Mouse (Mus musculus) neural tube, embryonic 12.5 days (tissue): ENCODE results near the gene Adcy9. TPM values are rescaled to one million over a fixed set of nuclear protein-coding genes. Genes with fewer than 3 reads are reported as not detected.

Experiments
- ATAC-seq: fragments of 200-750 bp; cut with Nextera tagmentation; 2 replicates; pipeline ENCODE4 v1.8.0; 2017; ENCODE audit warnings: low read depth, mild to moderate bottlenecking, moderate TSS enrichment, moderate library complexity; ENCODE audit not compliant: low FRiP score
- H3K27ac ChIP-seq: fragments of 300-500 bp; sonication (generic); 2 replicates; pipeline ENCODE4 v1.5.1; 2016
- H3K27me3 ChIP-seq: fragments of 300-500 bp; sonication (generic); replicated peaks from 2 replicates; pipeline ENCODE4 v1.6.1; 2016; ENCODE audit warnings: mild to moderate bottlenecking
- H3K36me3 ChIP-seq: fragments of 300-500 bp; sonication (generic); 2 replicates; pipeline ENCODE4 v1.6.1; 2016; ENCODE audit warnings: mild to moderate bottlenecking
- H3K4me1 ChIP-seq: fragments of 300-500 bp; sonication (generic); 2 replicates; pipeline ENCODE4 v1.6.1; 2016
- H3K4me2 ChIP-seq: fragments of 300-500 bp; sonication (generic); replicated peaks from 2 replicates; pipeline ENCODE4 v1.6.1; 2016; ENCODE audit warnings: mild to moderate bottlenecking
- H3K4me3 ChIP-seq: fragments of 300-500 bp; sonication (generic); 2 replicates; pipeline ENCODE4 v1.5.1; 2016
- H3K9ac ChIP-seq: fragments of 300-500 bp; sonication (generic); 2 replicates; pipeline ENCODE4 v1.6.1; 2016; ENCODE audit warnings: mild to moderate bottlenecking
- H3K9me3 ChIP-seq: fragments of 300-500 bp; sonication (generic); 2 replicates; pipeline ENCODE4 v1.6.1; 2016; ENCODE audit warnings: mild to moderate bottlenecking
- WGBS: fragments of 180-500 bp; shearing (Covaris S2); methylation state at CpG from one replicate; pipeline ENCODE4 v1.1.7; 2016; 5-methylcytosine and 5-hydroxymethylcytosine counted together
- polyA plus RNA-seq: library from polyadenylated mRNA; unstranded; fragments of >200 nt; fragmentation: Nextera tagmentation; extraction: Ambion mirVana; gene quantifications from 2 replicates; pipeline ENCODE4 v1.2.1, GENCODE M21; 2016

The Adcy9 gene
- polyA plus RNA-seq, 1 experiment from 2014 or later, result 3.0 TPM

DNA sequence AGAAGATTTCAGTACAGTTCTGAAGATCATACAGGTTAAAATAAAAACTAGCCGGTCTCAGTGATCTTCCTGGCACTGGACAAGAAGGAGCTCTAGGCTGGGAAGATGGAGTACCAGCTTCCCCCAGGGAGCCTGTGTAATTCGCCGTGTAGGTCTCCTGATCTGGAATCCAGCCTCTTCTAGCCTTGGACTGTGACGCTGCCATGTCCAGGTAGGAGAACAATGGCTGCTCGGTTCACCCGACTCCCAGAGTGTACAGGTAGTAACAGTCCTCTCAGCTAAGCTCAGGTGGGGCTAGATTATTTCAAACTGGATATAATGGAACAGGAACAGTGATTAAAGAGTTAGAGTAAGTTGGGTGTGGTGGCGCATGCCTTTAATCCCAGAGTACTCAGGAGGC lies 120.0 kb downstream of the Adcy9 start:
- H3K36me3 ChIP-seq, result no peaks in the 10 kb centered on the region
- no peak overlapping the region for H3K4me3 ChIP-seq
- no peak overlapping the region for H3K27ac ChIP-seq
- H3K27me3 ChIP-seq, result no peaks in the 10 kb centered on the region
- WGBS, result 88% methylated on average over 7 of the region's 7 CpGs
- H3K4me1 ChIP-seq, result no peaks in the 10 kb centered on the region
- H3K9ac ChIP-seq, result no peak overlapping the region
- no peak for ATAC-seq
- no peaks in the 10 kb centered on the region for H3K9me3 ChIP-seq
- H3K4me2 ChIP-seq, result no peak overlapping the region

- no peaks in the 10 kb centered on the region for H3K27me3 ChIP-seq
- H3K4me1 ChIP-seq, result no peaks in the 10 kb centered on the region
- no peaks in the 10 kb centered on the region for H3K36me3 ChIP-seq
- H3K4me3 ChIP-seq, result no peak overlapping the region
- no peak for ATAC-seq
- no peaks in the 10 kb centered on the region for H3K9me3 ChIP-seq
- H3K27ac ChIP-seq, result no peak overlapping the region
- 81% methylated on average over 3 of the region's 3 CpGs for WGBS
- H3K9ac ChIP-seq, result no peak overlapping the region
- no peak overlapping the region for H3K4me2 ChIP-seq
These were observed 127.0 kb downstream of the Adcy9 start for GRCm38 (mm10) chr16:4293259-4293658.

DNA sequence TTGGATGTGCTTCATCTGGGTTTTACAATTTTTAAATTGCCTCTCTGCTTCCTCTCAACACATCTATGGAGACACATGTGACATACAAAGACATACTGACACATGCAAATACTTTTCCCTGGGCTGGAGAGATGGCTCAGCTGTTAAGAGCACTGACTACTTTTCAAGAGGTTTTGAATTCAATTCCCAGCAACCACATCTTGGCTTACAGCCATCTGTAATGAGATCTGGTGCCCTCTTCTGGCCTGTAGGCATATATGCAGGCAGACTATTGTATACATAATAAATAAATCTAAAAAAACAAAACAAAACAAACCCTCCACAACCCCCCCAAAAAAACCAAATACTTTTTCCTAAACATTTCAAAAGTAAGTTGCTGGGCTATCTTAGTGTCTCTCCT lies 130.8 kb downstream of the Adcy9 start:
- Histone ChIP-seq H3K36me3 (no peaks in the 10 kb centered on the region), H3K27me3 (no peaks in the 10 kb centered on the region)
- ATAC-seq, result no peak

GRCm38 (mm10) chr16:4286593-4286992 lies 133.7 kb downstream of the Adcy9 start:
- Histone ChIP-seq H3K9me3 (no peaks in the 10 kb centered on the region), H3K27me3 (no peaks in the 10 kb centered on the region), H3K27ac (no peak overlapping the region), H3K36me3 (no peaks in the 10 kb centered on the region), H3K4me2 (no peak overlapping the region), H3K4me1 (no peaks in the 10 kb centered on the region), H3K9ac (no peak overlapping the region), H3K4me3 (no peak overlapping the region)
- ATAC-seq, result no peak
- WGBS, result 87% methylated on average over 7 of the region's 7 CpGs

More for the DNA sequence above, 130.8 kb downstream of the Adcy9 start:
- H3K27ac ChIP-seq, result no peak overlapping the region
- no peaks in the 10 kb centered on the region for H3K9me3 ChIP-seq
- no peak overlapping the region for H3K4me3 ChIP-seq
- no peak overlapping the region for H3K9ac ChIP-seq
- H3K4me2 ChIP-seq, result no peak overlapping the region
- no peaks in the 10 kb centered on the region for H3K4me1 ChIP-seq

GRCm38 (mm10) chr16:4285257-4285656 lies 135.0 kb downstream of the Adcy9 start:
- ATAC-seq, result no peak
- no peak overlapping the region for H3K4me3 ChIP-seq
- no peak overlapping the region for H3K27ac ChIP-seq
- no peaks in the 10 kb centered on the region for H3K36me3 ChIP-seq
- no peaks in the 10 kb centered on the region for H3K27me3 ChIP-seq
- no peak overlapping the region for H3K4me2 ChIP-seq
- H3K9me3 ChIP-seq, result no peaks in the 10 kb centered on the region
- H3K9ac ChIP-seq, result no peak overlapping the region
- WGBS, result 79% methylated on average over 5 of the region's 5 CpGs
- H3K4me1 ChIP-seq, result no peaks in the 10 kb centered on the region

- Histone ChIP-seq H3K4me3 (no peak overlapping the region), H3K4me2 (no peak overlapping the region), H3K9me3 (no peaks in the 10 kb centered on the region), H3K36me3 (no peaks in the 10 kb centered on the region), H3K4me1 (no peaks in the 10 kb centered on the region), H3K27ac (no peak overlapping the region), H3K27me3 (no peaks in the 10 kb centered on the region), H3K9ac (no peak overlapping the region)
- ATAC-seq, result no peak
- WGBS, result 92% methylated on average over 11 of the region's 11 CpGs
These were observed 136.9 kb downstream of the Adcy9 start for GRCm38 (mm10) chr16:4283267-4283851.

DNA sequence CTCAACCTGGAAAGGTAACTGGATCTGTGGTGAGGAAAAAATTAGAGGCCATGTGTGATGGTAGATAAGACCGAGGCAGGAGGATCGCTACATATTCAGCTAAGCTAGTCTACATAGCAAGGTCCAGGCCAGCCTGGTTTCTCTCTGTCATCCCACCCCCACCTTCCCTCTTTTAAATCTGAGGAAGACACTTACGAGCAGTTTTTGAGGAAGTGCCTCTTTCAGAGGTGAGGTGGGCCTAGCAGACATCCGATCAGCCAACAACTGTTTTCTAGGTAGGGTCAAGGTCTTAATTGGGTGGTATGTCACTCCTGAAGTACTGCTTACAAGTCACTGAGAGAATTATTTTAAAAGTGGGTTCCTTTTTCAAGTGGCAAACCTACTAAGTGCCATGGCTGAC lies 138.8 kb downstream of the Adcy9 start:
- H3K9ac ChIP-seq, result no peak overlapping the region
- H3K4me2 ChIP-seq, result no peak overlapping the region
- ATAC-seq, result no peak
- no peaks in the 10 kb centered on the region for H3K9me3 ChIP-seq
- no peaks in the 10 kb centered on the region for H3K36me3 ChIP-seq
- 98% methylated on average over 4 of the region's 4 CpGs for WGBS
- H3K27me3 ChIP-seq, result no peaks in the 10 kb centered on the region
- H3K4me1 ChIP-seq, result no peaks in the 10 kb centered on the region
- no peak overlapping the region for H3K4me3 ChIP-seq
- H3K27ac ChIP-seq, result no peak overlapping the region

DNA sequence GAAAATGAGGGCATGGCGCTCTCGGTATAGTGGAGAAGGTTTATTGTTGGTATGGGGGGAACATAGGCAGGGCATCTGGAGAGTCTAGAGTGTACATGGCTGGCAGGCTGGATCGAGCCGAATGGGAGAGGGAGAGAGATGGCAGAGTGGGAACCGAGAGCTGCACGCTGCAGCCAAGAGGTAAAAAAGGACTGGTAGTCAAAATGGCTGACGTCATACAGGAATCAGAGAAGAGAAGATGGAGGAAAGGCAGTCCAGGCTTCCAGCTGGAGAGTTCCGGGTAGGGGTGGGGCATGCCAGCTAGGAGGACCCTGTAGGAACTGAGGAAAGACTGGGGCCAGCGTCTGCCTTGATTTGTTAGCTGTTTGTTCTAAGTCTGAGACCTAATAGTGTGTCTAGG lies 139.3 kb downstream of the Adcy9 start:
- H3K9me3 ChIP-seq, result no peaks in the 10 kb centered on the region
- no peaks in the 10 kb centered on the region for H3K36me3 ChIP-seq
- H3K4me3 ChIP-seq, result no peak overlapping the region
- no peaks in the 10 kb centered on the region for H3K4me1 ChIP-seq
- no peak overlapping the region for H3K4me2 ChIP-seq
- no peak overlapping the region for H3K27ac ChIP-seq
- no peaks in the 10 kb centered on the region for H3K27me3 ChIP-seq
- 89% methylated on average over 9 of the region's 9 CpGs for WGBS
- H3K9ac ChIP-seq, result no peak overlapping the region
- no peak for ATAC-seq

DNA sequence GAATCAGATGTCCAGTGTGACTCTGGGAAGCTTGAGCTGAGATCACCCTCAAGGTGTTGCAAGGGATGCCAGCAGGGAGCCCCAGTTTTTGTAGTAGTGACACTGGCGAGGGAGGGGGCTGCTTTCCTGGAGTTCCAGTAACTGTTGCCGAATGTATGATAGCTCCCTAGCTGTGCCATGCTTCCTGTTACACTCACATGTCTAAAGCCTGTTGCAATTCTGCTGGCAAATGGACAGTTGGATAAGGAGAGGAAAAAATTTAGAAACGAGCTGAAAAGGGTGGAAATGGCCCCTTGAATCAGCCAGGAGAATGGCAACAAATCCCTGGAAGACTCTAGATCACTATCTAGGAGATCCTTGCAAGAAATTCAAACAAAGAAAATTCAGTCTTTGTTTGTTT lies 140.7 kb downstream of the Adcy9 start:
- no peak overlapping the region for H3K27ac ChIP-seq
- no peak overlapping the region for H3K9ac ChIP-seq
- H3K9me3 ChIP-seq, result no peaks in the 10 kb centered on the region
- H3K4me1 ChIP-seq, result no peaks in the 10 kb centered on the region
- no peaks in the 10 kb centered on the region for H3K27me3 ChIP-seq
- no peak for ATAC-seq
- H3K36me3 ChIP-seq, result no peaks in the 10 kb centered on the region
- no peak overlapping the region for H3K4me3 ChIP-seq
- WGBS, result 65% methylated on average over 3 of the region's 3 CpGs
- H3K4me2 ChIP-seq, result no peak overlapping the region

DNA sequence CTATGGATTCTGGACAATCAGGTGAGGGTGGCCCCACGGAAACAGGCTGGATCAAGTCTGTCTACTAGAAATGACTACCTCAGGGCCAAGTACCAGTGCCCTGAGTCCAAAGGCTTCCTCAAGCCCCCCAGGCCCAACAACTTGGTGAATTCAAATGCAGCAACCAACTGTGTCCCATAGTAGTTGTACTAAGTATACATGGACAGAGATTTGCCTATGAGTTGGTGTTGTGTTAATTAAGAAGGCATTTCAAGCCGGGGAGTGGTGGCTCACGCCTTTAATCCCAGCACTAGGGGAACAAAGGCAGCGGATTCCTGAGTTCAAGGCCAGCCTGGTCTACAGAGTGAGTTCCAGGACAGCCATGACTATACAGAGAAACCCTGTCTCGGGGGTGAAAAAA lies 143.7 kb downstream of the Adcy9 start:
- Histone ChIP-seq H3K4me3 (no peak overlapping the region), H3K9ac (no peak overlapping the region), H3K4me2 (no peak overlapping the region), H3K36me3 (no peaks in the 10 kb centered on the region), H3K4me1 (0 out of 2 replicates have a peak, but pooled peaks cover 3% of the 10 kb centered on the region), H3K27me3 (no peaks in the 10 kb centered on the region), H3K27ac (no peak overlapping the region), H3K9me3 (no peaks in the 10 kb centered on the region)
- no peak for ATAC-seq
- WGBS, result 89% methylated on average over 5 of the region's 5 CpGs

- WGBS, result 80% methylated on average over 2 of the region's 2 CpGs
- H3K9ac ChIP-seq, result no peak overlapping the region
These were observed 144.1 kb downstream of the Adcy9 start for GRCm38 (mm10) chr16:4276151-4276550.

DNA sequence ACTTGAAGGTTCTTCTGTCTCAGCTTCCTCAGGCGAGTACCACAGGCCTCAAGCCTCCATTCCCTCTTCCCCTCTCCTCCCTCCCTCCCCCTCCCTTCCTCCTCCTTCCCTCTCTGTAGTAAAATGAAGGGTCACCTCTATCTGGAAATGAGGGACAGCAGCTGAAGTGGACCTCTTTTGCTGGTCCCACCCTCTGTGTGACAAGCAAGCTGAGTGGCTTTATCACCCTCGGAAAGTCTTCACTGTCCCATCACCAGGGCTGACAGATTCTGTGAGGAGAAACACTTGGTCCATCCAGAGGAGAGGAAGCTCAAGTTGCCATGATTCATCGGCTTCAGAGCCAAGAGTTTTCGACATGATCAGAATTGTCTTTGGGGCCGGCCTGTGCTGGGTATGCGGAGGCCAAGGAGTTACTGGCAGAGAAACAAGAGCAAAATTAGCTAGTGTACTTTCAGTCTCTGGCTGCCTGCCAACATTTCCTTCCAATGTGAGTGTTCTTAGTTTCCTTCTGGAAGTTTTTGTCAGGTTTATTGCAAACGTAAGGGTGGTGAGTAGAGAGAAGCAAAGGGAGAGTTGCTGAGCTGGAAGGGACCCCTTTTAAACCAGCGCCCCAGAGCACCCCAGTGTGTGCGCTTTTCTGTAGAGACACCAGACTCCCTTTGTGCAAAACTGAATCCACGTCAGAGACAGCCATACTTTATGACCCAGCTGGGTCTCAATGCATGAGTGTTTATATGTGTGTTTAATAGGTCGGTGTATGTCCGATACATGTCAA lies 146.4 kb downstream of the Adcy9 start:
- Histone ChIP-seq H3K36me3 (no peaks in the 10 kb centered on the region), H3K4me1 (0 out of 2 replicates have a peak, but pooled peaks cover 3% of the 10 kb centered on the region), H3K4me3 (no peak overlapping the region), H3K4me2 (no peak overlapping the region), H3K27ac (no peak overlapping the region), H3K9me3 (no peaks in the 10 kb centered on the region), H3K9ac (no peak overlapping the region), H3K27me3 (no peaks in the 10 kb centered on the region)
- no peak for ATAC-seq
- 69% methylated on average over 12 of the region's 12 CpGs for WGBS

More at GRCm38 (mm10) chr16:4276151-4276550, 144.1 kb downstream of the Adcy9 start:
- Histone ChIP-seq H3K4me2 (no peak overlapping the region), H3K27me3 (no peaks in the 10 kb centered on the region), H3K36me3 (no peaks in the 10 kb centered on the region), H3K4me3 (no peak overlapping the region), H3K27ac (no peak overlapping the region), H3K9me3 (no peaks in the 10 kb centered on the region), H3K4me1 (0 out of 2 replicates have a peak, but pooled peaks cover 3% of the 10 kb centered on the region)
- ATAC-seq, result no peak

GRCm38 (mm10) chr16:4272254-4272653 lies 148.0 kb downstream of the Adcy9 start:
- H3K4me3 ChIP-seq, result no peak overlapping the region
- H3K4me2 ChIP-seq, result no peak overlapping the region
- H3K9me3 ChIP-seq, result no peaks in the 10 kb centered on the region
- no peak overlapping the region for H3K9ac ChIP-seq
- no peak for ATAC-seq
- H3K27ac ChIP-seq, result no peak overlapping the region
- H3K27me3 ChIP-seq, result no peaks in the 10 kb centered on the region
- 94% methylated on average over 3 of the region's 3 CpGs for WGBS
- 0 out of 2 replicates have a peak, but pooled peaks cover 8% of the 10 kb centered on the region for H3K4me1 ChIP-seq
- H3K36me3 ChIP-seq, result no peaks in the 10 kb centered on the region
